Mouse (Mus musculus) CH12.LX (cell line): ENCODE measurements around the gene Txndc11. TPM values are rescaled to one million over a fixed set of nuclear protein-coding genes. Genes with fewer than 3 reads are reported as not detected.

Source experiments
- DNase-seq: peaks from one replicate; pipeline ENCODE4 v3.0.0-alpha.2; 2013; ENCODE audit errors: extremely low read depth
- H3K27ac ChIP-seq: 2 replicates; pipeline ENCODE4 v1.5.1; 2012; ENCODE audit warnings: low read depth, mild to moderate bottlenecking, control low read depth, moderate library complexity; ENCODE audit not compliant: insufficient read depth
- H3K27me3 ChIP-seq: replicated peaks from 2 replicates; pipeline ENCODE3; 2012; ENCODE audit warnings: inconsistent platforms
- H3K36me3 ChIP-seq, 2 experiments: replicated peaks in 1 of 2; 2 replicates each; pipeline versions ENCODE3 to v1.6.1; 2012; ENCODE audit warnings: inconsistent platforms in 1 of 2, low read length in 1 of 2, mild to moderate bottlenecking in 1 of 2, mixed read lengths in 1 of 2, moderate library complexity in 1 of 2; ENCODE audit not compliant: control insufficient read depth in 1 of 2, insufficient read depth in 1 of 2
- H3K4me1 ChIP-seq, 2 experiments: 2 replicates each; pipeline ENCODE4 v1.6.1; 2012; ENCODE audit warnings: inconsistent platforms in 1 of 2, moderate library complexity in 1 of 2; ENCODE audit not compliant: insufficient read depth in 2 of 2, control insufficient read depth in 1 of 2
- H3K4me2 ChIP-seq: 2 replicates; pipeline ENCODE4 v1.6.1; 2012; ENCODE audit warnings: low read depth, mild to moderate bottlenecking, control low read depth; ENCODE audit not compliant: poor library complexity, insufficient read depth, severe bottlenecking
- H3K4me3 ChIP-seq, 3 experiments: fragments of 150-350 bp in 1 of 3; sonication (generic) in 1 of 3; replicated peaks in 1 of 3; 2 replicates each; pipeline versions ENCODE3 to v1.5.1; 2011 to 2012; ENCODE audit warnings: low read depth in 2 of 3, low read length in 2 of 3, mild to moderate bottlenecking in 2 of 3, moderate library complexity in 2 of 3, control low read depth in 1 of 3, improper control_type of control experiment in 1 of 3, inconsistent platforms in 1 of 3, mixed read lengths in 1 of 3; ENCODE audit not compliant: poor library complexity in 1 of 3
- H3K79me2 ChIP-seq: replicated peaks from 2 replicates; pipeline ENCODE4 v1.6.1; 2012; ENCODE audit warnings: mild to moderate bottlenecking, moderate library complexity; ENCODE audit not compliant: control insufficient read depth, poor library complexity, insufficient read depth, severe bottlenecking; ENCODE audit errors: extremely low read depth
- H3K9ac ChIP-seq: 2 replicates; pipeline ENCODE4 v1.6.1; 2012; ENCODE audit warnings: low read depth, mild to moderate bottlenecking, control low read depth, moderate library complexity; ENCODE audit not compliant: insufficient read depth
- H3K9me3 ChIP-seq: replicated peaks from 2 replicates; pipeline ENCODE3; 2012; ENCODE audit warnings: low read length, inconsistent platforms, mixed read lengths
- BHLHE40 ChIP-seq: IDR thresholded peaks from 2 replicates; pipeline ENCODE4 v1.6.1; 2011; ENCODE audit warnings: mild to moderate bottlenecking, low read depth, low read length, improper control_type of control experiment
- CHD1 ChIP-seq: IDR thresholded peaks from 2 replicates; pipeline ENCODE4 v1.6.1; 2012; ENCODE audit warnings: low read depth, low read length, improper control_type of control experiment, inconsistent platforms
- CHD2 ChIP-seq: IDR thresholded peaks from 2 replicates; pipeline ENCODE4 v1.6.1; 2011; ENCODE audit warnings: low read length, improper control_type of control experiment
- CTCF ChIP-seq, 2 experiments: IDR thresholded peaks in 1 of 2; conservative IDR thresholded peaks in 1 of 2; 2 replicates each; pipeline ENCODE4 v1.5.1; 2011 to 2012; ENCODE audit warnings: low read depth in 2 of 2, low read length in 2 of 2, improper control_type of control experiment in 1 of 2, inconsistent platforms in 1 of 2, mild to moderate bottlenecking in 1 of 2, moderate library complexity in 1 of 2
- E2F4 ChIP-seq: IDR thresholded peaks from 2 replicates; pipeline ENCODE4 v1.6.1; 2011; ENCODE audit warnings: low read depth, low read length, improper control_type of control experiment; ENCODE audit not compliant: insufficient replicate concordance
- ELF1 ChIP-seq: IDR thresholded peaks from 2 replicates; pipeline ENCODE4 v1.6.1; 2014; ENCODE audit warnings: low read depth, mild to moderate bottlenecking, inconsistent platforms, low read length, improper control_type of control experiment
- EP300 ChIP-seq: IDR thresholded peaks from 2 replicates; pipeline ENCODE4 v1.6.1; 2011; ENCODE audit warnings: low read length, improper control_type of control experiment
- ETS1 ChIP-seq: conservative IDR thresholded peaks from 2 replicates; pipeline ENCODE4 v1.6.1; 2012; ENCODE audit warnings: low read depth, mild to moderate bottlenecking, inconsistent platforms, low read length, improper control_type of control experiment, moderate library complexity
- GABPA ChIP-seq: IDR thresholded peaks from 2 replicates; pipeline ENCODE4 v1.6.1; 2012; ENCODE audit warnings: low read depth, low read length, improper control_type of control experiment, inconsistent platforms; ENCODE audit not compliant: insufficient replicate concordance
- HCFC1 ChIP-seq: IDR thresholded peaks from 2 replicates; pipeline ENCODE4 v1.6.1; 2012; ENCODE audit warnings: low read depth, mild to moderate bottlenecking, inconsistent platforms, low read length, improper control_type of control experiment
- IRF4 ChIP-seq: IDR thresholded peaks from 2 replicates; pipeline ENCODE4 v1.6.1; 2014; ENCODE audit warnings: low read depth, mild to moderate bottlenecking, inconsistent platforms, low read length, improper control_type of control experiment
- JUN ChIP-seq: IDR thresholded peaks from 2 replicates; pipeline ENCODE4 v1.6.1; 2011; ENCODE audit warnings: low read depth, mild to moderate bottlenecking, low read length, improper control_type of control experiment, moderate library complexity; ENCODE audit not compliant: insufficient read depth
- JUND ChIP-seq: conservative IDR thresholded peaks from 2 replicates; pipeline ENCODE4 v1.6.1; 2011; ENCODE audit warnings: low read depth, low read length, improper control_type of control experiment
- KAT2A ChIP-seq: IDR thresholded peaks from 2 replicates; pipeline ENCODE4 v1.6.1; 2012; ENCODE audit warnings: low read length, improper control_type of control experiment, inconsistent platforms; ENCODE audit not compliant: insufficient replicate concordance
- MAFK ChIP-seq: IDR thresholded peaks from 2 replicates; pipeline ENCODE4 v1.6.1; 2011; ENCODE audit warnings: low read length, improper control_type of control experiment; ENCODE audit not compliant: insufficient replicate concordance
- MAX ChIP-seq: IDR thresholded peaks from 2 replicates; pipeline ENCODE4 v1.6.1; 2011; ENCODE audit warnings: low read length, improper control_type of control experiment
- MAZ ChIP-seq: IDR thresholded peaks from 2 replicates; pipeline ENCODE4 v1.6.1; 2012; ENCODE audit warnings: low read depth, mild to moderate bottlenecking, inconsistent platforms, low read length, improper control_type of control experiment, moderate library complexity
- MEF2A ChIP-seq: IDR thresholded peaks from 2 replicates; pipeline ENCODE4 v1.6.1; 2014; ENCODE audit warnings: low read depth, mild to moderate bottlenecking, inconsistent platforms, low read length, improper control_type of control experiment, borderline replicate concordance
- MXI1 ChIP-seq: IDR thresholded peaks from 2 replicates; pipeline ENCODE4 v1.6.1; 2011; ENCODE audit warnings: mild to moderate bottlenecking, low read depth, low read length, improper control_type of control experiment
- MYC ChIP-seq: IDR thresholded peaks from 2 replicates; pipeline ENCODE4 v1.6.1; 2011; ENCODE audit warnings: low read depth, mild to moderate bottlenecking, improper control_type of control experiment, low read length
- NELFE ChIP-seq: IDR thresholded peaks from 2 replicates; pipeline ENCODE4 v1.6.1; 2011; ENCODE audit warnings: low read depth, low read length, improper control_type of control experiment
- NRF1 ChIP-seq: IDR thresholded peaks from 2 replicates; pipeline ENCODE4 v1.6.1; 2014; ENCODE audit warnings: low read depth, mild to moderate bottlenecking, inconsistent platforms, low read length, improper control_type of control experiment, moderate library complexity
- PAX5 ChIP-seq: IDR thresholded peaks from 2 replicates; pipeline ENCODE4 v1.6.1; 2012; ENCODE audit warnings: low read length, inconsistent platforms, mixed read lengths
- POLR2A ChIP-seq: IDR thresholded peaks from 2 replicates; pipeline ENCODE4 v1.6.1; 2011; ENCODE audit warnings: low read depth, mild to moderate bottlenecking, improper control_type of control experiment, low read length
- POLR2AphosphoS2 ChIP-seq: IDR thresholded peaks from 2 replicates; pipeline ENCODE4 v1.6.1; 2011; ENCODE audit warnings: low read depth, low read length, improper control_type of control experiment
- RAD21 ChIP-seq: IDR thresholded peaks from 2 replicates; pipeline ENCODE4 v1.6.1; 2011; ENCODE audit warnings: low read depth, mild to moderate bottlenecking, low read length, improper control_type of control experiment, moderate library complexity
- RCOR1 ChIP-seq: conservative IDR thresholded peaks from 2 replicates; pipeline ENCODE4 v1.6.1; 2012; ENCODE audit warnings: low read depth, mild to moderate bottlenecking, inconsistent platforms, low read length, improper control_type of control experiment
- SIN3A ChIP-seq: IDR thresholded peaks from 2 replicates; pipeline ENCODE4 v1.6.1; 2012; ENCODE audit warnings: low read length, improper control_type of control experiment, inconsistent platforms
- SMC3 ChIP-seq: IDR thresholded peaks from 2 replicates; pipeline ENCODE4 v1.6.1; 2011; ENCODE audit warnings: low read depth, low read length, improper control_type of control experiment
- TBP ChIP-seq: conservative IDR thresholded peaks from 2 replicates; pipeline ENCODE4 v1.6.1; 2011; ENCODE audit warnings: low read depth, low read length, improper control_type of control experiment
- TCF12 ChIP-seq: IDR thresholded peaks from 2 replicates; pipeline ENCODE4 v1.6.1; 2014; ENCODE audit warnings: low read depth, mild to moderate bottlenecking, inconsistent platforms, low read length, improper control_type of control experiment
- UBTF ChIP-seq: IDR thresholded peaks from 2 replicates; pipeline ENCODE4 v1.6.1; 2012; ENCODE audit warnings: low read depth, mild to moderate bottlenecking, inconsistent platforms, low read length, improper control_type of control experiment, moderate library complexity
- USF1 ChIP-seq: IDR thresholded peaks from 2 replicates; pipeline ENCODE4 v1.6.1; 2014; ENCODE audit warnings: low read depth, mild to moderate bottlenecking, inconsistent platforms, low read length, improper control_type of control experiment
- USF2 ChIP-seq: conservative IDR thresholded peaks from 2 replicates; pipeline ENCODE4 v1.6.1; 2011; ENCODE audit warnings: low read depth, low read length, improper control_type of control experiment
- ZC3H11A ChIP-seq: IDR thresholded peaks from 2 replicates; pipeline ENCODE4 v1.6.1; 2012; ENCODE audit warnings: low read depth, mild to moderate bottlenecking, inconsistent platforms, low read length, improper control_type of control experiment
- ZKSCAN1 ChIP-seq: IDR thresholded peaks from 2 replicates; pipeline ENCODE4 v1.6.1; 2012; ENCODE audit warnings: low read depth, inconsistent platforms, low read length, improper control_type of control experiment, borderline replicate concordance
- ZMIZ1 ChIP-seq: IDR thresholded peaks from 2 replicates; pipeline ENCODE4 v1.6.1; 2012; ENCODE audit warnings: low read depth, mild to moderate bottlenecking, inconsistent platforms, low read length, improper control_type of control experiment
- ZNF384 ChIP-seq: IDR thresholded peaks from 2 replicates; pipeline ENCODE4 v1.6.1; 2012; ENCODE audit warnings: low read depth, low read length, improper control_type of control experiment, inconsistent platforms
- dilution Hi-C: fragments of 300-500 bp; cut with MboI; formaldehyde crosslinking; loops from 2 replicates; pipeline ENCODE4 v1.14.3; 2020; ENCODE audit warnings: low sequenced_read_pairs; ENCODE audit not compliant: extremely low pct_unique_long_range_greater_than_20kb, extremely low pct_ligation_motif_present
- in situ Hi-C: fragments of 300-500 bp; cut with MboI; formaldehyde crosslinking; loops from 3 replicates; pipeline ENCODE4 v1.14.3; 2019; ENCODE audit warnings: low sequenced_read_pairs, low pct_ligation_motif_present, low pct_unique_long_range_greater_than_20kb, mixed read lengths
- polyA plus RNA-seq: library from polyadenylated mRNA; unstranded; fragments of >175 nt; gene quantifications from 2 replicates; pipeline ENCODE4 v1.2.1, GENCODE M21; 2012; ENCODE audit warnings: low read depth; ENCODE audit not compliant: insufficient read length
- total RNA-seq, 2 experiments: library from RNA; depleted of rRNA; stranded (reverse); fragments of 300-350 nt in 1 of 2; fragments of >200 nt in 1 of 2; gene quantifications; 2 replicates each; pipeline ENCODE4 v1.2.3; 2012 to 2014

The Txndc11 gene
- total and polyA plus RNA-seq, 3 experiments, result 40.6 to 63.2 (median 51.3) TPM

DNA sequence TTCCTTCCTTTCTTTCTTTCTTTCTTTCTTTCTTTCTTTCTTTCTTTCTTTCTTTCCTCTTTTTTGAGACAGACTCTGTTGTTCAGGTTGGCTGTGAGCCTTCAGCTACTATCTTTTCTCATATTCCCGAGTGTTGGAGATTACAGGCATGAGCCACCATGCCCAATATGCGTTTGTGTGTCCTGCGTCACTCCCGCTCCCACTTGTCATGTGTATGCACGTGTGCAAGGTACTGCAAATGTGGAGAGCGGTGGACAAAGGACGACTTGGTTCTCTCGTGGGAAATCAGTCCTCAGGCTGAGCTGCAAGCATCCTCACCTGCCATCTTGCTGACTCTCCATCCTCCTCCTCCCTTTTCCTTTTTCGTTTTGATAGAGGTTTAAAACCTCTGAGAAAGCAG, 99.2 kb downstream of the Txndc11 start:
- Histone ChIP-seq H3K27ac (peak overlapping the region; percentile 15; the same call in 1 of the 2 replicates), H3K4me1 (peaks cover 8 to 38% of the 10 kb centered on the region in 2 experiments), H3K4me2 (peak overlapping the region; percentile 92), H3K4me3 (peak overlapping the region; percentile 52 to 67 (median 59)), H3K27me3 (no peaks in the 10 kb centered on the region), H3K36me3 (peaks cover 0 to 26% of the 10 kb centered on the region in 2 experiments), H3K9me3 (no peaks in the 10 kb centered on the region), H3K79me2 (no peaks in the 10 kb centered on the region), H3K9ac (peak overlapping the region; percentile 47)
- in situ Hi-C loops (loop anchor here (5.0 kb wide), 1 partner anchor 262 kb away; no protein-coding TSS in a partner anchor), dilution Hi-C loops (no loop called here)
- peak; percentile 54 for DNase-seq
- no peak for TF ChIP-seq MEF2A
- no peak for TF ChIP-seq POLR2A
- no peak for TF ChIP-seq KAT2A
- TF ChIP-seq RAD21, result no peak
- TF ChIP-seq IRF4, result peak; percentile 5; the same call in 1 of the 2 replicates
- no peak for TF ChIP-seq ETS1
- no peak for TF ChIP-seq E2F4
- TF ChIP-seq ZNF384, result 0 out of 2 replicates have a peak, but pooled peaks have one; percentile 1
- no peak for TF ChIP-seq MAFK
- no peak for TF ChIP-seq JUND
- no peak for TF ChIP-seq CTCF (conservative IDR thresholded peaks at IDR 0.05 in 1 of 2, IDR thresholded peaks at IDR 0.05 in 1 of 2; ENCODE audit: low read depth in 2 of 2, low read length in 2 of 2)
- no peak for TF ChIP-seq ZC3H11A
- TF ChIP-seq NELFE, result no peak
- TF ChIP-seq RCOR1, result peak; percentile 33; the same call in 1 of the 2 replicates
- no peak for TF ChIP-seq MAZ
- TF ChIP-seq TBP, result 0 out of 2 replicates have a peak, but pooled peaks have one; percentile 6
- TF ChIP-seq SIN3A, result no peak
- peak; percentile 79; the same call in 1 of the 2 replicates for TF ChIP-seq MXI1
- no peak for TF ChIP-seq USF2
- TF ChIP-seq TCF12, result no peak
- TF ChIP-seq BHLHE40, result peak; percentile 86
- TF ChIP-seq GABPA, result no peak
- TF ChIP-seq PAX5, result no peak
- no peak for TF ChIP-seq CHD1
- no peak for TF ChIP-seq EP300
- TF ChIP-seq ZKSCAN1, result no peak
- TF ChIP-seq ELF1, result no peak
- TF ChIP-seq JUN, result no peak
- TF ChIP-seq UBTF, result no peak
- TF ChIP-seq MAX, result peak; percentile 63; the same call in 1 of the 2 replicates
- no peak for TF ChIP-seq ZMIZ1
- TF ChIP-seq POLR2AphosphoS2, result no peak
- TF ChIP-seq USF1, result no peak
- TF ChIP-seq HCFC1, result no peak
- TF ChIP-seq MYC, result no peak; the same call in 1 of the 2 replicates
- TF ChIP-seq CHD2, result no peak
- TF ChIP-seq NRF1, result no peak; the same call in 1 of the 2 replicates
- no peak; the same call in 1 of the 2 replicates for TF ChIP-seq SMC3
